Mouse (Mus musculus) liver, adult 2 months (tissue): ENCODE data around the gene Filip1l.

ENCODE experiments used
- CTCF ChIP-seq: fragments of 200-500 bp; IDR thresholded peaks from 2 replicates; pipeline ENCODE4 v1.5.1; 2011; ENCODE audit warnings: low read depth, low read length, control low read depth
- POLR2A ChIP-seq: fragments of 200-500 bp; IDR thresholded peaks from 2 replicates; pipeline ENCODE4 v1.6.1; 2011; ENCODE audit warnings: low read length, control low read depth; ENCODE audit not compliant: insufficient read depth; ENCODE audit errors: extremely low read depth

DNA sequence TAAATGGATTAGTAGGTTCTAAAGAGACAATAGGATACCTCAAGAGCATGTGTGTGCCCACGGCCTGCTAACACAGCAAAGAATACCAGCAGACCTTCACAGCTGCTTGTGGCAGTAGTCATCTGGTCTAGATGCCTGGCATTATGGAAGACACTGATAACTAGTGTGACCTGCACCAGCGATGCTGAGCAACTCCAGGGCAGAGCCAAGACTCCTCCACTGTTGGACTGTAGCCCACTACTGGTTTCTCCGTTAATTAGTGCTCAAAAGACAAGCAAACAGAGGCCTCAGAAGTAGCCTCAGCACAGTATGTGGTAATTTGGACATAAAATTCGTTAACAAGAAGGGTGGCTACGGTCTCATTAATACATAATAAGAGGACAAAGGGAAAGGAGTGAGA, 199.8 kb downstream of the Filip1l start:
- TF ChIP-seq CTCF = no peak
- TF ChIP-seq POLR2A = no peak
